Mouse (Mus musculus) liver, postnatal 0 days (tissue): ENCODE measurements at regions not wholly inside any gene's neighbourhood (a gene's known extent, or its start where the extent isn't known, plus 50 kb on each side); places are given as distances from the start of the nearest gene placed in this dataset.

Experiments
- CTCF ChIP-seq: sonication (generic); IDR thresholded peaks from 2 replicates; pipeline ENCODE4 v1.5.1; 2016; ENCODE audit warnings: antibody characterized with exemption, low read depth
- EP300 ChIP-seq: IDR thresholded peaks from 2 replicates; pipeline ENCODE4 v1.6.1; 2016; ENCODE audit warnings: antibody characterized with exemption, low read depth, mild to moderate bottlenecking

DNA sequence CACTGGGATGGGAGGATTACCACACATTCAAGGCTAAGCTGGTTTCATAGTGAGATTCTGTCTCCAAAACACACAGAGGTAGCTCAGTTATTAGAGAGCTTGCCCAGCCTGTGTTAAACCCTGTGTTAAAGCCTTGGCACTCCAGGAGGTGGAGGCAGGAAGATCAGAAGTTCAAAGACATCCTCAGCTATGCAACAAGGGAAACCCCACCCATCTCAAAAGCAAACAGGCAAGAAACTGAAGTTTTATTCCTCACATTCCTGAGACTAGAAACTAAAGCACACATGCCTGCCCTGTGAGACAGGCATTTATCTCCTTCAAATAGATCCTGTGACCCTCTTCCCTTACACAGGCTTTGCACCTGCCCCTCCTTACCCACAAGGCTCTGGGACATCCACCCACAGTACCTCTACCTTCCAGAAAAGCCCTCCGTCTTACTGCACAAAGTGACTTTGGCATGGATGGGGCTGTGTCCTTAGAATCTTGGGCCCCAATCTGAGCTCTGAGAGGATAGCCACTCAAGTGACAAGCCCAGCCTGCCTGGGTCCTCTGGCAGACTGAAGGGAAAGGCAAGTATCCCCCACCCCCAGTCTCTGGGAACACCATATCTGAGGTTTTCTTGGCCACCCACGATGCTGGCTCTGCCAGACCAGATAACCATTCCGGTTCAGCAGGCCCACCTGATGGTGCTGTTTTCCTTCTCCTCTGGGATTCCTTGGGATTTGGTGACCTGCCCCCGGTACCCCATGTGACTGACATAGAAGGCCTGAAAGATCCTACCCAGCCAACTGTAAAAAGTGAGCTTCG is 217.0 kb downstream of the Sox9 start:
- TF ChIP-seq CTCF (no peak), EP300 (no peak)
